Mouse (Mus musculus): ENCODE results near the gene Src. TPM values are rescaled to one million over a fixed set of nuclear protein-coding genes. Genes with fewer than 3 reads are reported as not detected.
A peak's percentile ranks its signal among the peaks of the same experiment; 100 is the strongest.
"Not testable (repeated sequence)": the region's sequence is repeated elsewhere in the genome, so short reads cannot be mapped to it uniquely, and the experiment has no call there.

The Src gene
- polyA plus RNA-seq, 1 experiment from 2014 or later: 24.8 TPM

GRCm38 (mm10) chr2:157468130-157468796 lies 50.0 kb downstream of the Src start:
- 58% methylated on average over 8 of the region's 8 CpGs for WGBS
- Histone ChIP-seq H3K9ac (no peak overlapping the region), H3K9me3 (no peaks in the 10 kb centered on the region), H3K36me3 (peaks cover 53% of the 10 kb centered on the region), H3K27me3 (no peaks in the 10 kb centered on the region), H3K4me3 (no peak overlapping the region), H3K27ac (no peak overlapping the region), H3K4me1 (peaks cover 53% of the 10 kb centered on the region), H3K4me2 (no peak overlapping the region)
- ATAC-seq (ENCODE audit: borderline replicate concordance, extremely low read depth, low FRiP score, low TSS enrichment): no peak

DNA sequence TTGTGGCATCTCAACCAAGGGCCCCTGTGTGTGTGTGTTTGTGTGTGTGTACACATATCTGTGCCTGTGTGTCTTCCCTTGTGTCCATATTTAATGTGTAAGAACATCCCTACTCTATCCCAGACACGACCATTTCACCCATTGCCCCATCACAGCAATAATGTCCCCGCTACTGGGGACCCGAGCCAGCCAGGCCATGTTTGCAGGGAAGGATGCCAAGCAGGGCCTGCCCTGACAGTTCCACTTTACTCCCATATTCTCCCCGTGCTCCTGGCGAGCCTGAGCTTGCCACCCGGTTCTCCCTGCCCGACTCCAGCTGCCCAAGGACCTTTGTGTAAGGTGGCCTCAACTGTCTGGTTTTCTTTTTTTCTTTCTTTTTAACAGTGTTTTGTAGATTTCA lies 53.0 kb downstream of the Src start:
- no peaks in the 10 kb centered on the region for H3K27me3 ChIP-seq
- 49% methylated on average over 7 of the region's 7 CpGs for WGBS
- no peak overlapping the region for H3K4me3 ChIP-seq
- no peak overlapping the region for H3K4me2 ChIP-seq
- H3K4me1 ChIP-seq: peaks cover 46% of the 10 kb centered on the region
- H3K9me3 ChIP-seq: no peaks in the 10 kb centered on the region
- H3K9ac ChIP-seq: no peak overlapping the region
- H3K36me3 ChIP-seq: peaks cover 40% of the 10 kb centered on the region
- no peak overlapping the region for H3K27ac ChIP-seq
- no peak for ATAC-seq (ENCODE audit: borderline replicate concordance, extremely low read depth, low FRiP score, low TSS enrichment)

DNA sequence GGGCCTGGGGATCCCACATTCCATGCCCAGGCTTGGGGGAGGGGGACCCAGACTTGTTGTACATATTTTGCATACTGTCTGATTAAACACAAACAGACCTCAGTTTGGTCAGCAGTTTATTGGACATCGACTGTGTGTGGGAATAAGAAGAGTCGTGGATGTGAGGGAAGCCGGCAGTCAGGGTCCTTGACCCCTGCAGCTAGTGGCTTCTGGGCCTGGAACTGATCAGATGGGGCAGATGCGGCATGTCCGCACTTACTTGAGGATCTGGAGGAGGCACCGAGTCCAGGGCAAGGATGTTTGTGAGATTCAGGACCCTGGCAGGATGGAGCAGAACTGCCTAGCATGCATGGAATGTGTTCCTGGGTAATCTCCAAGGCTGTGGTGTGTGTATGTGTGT lies 53.5 kb downstream of the Src start:
- Histone ChIP-seq H3K4me2 (no peak overlapping the region), H3K27me3 (no peaks in the 10 kb centered on the region), H3K27ac (no peak overlapping the region), H3K9ac (no peak overlapping the region), H3K36me3 (peaks cover 36% of the 10 kb centered on the region), H3K4me3 (no peak overlapping the region), H3K4me1 (peaks cover 46% of the 10 kb centered on the region), H3K9me3 (no peaks in the 10 kb centered on the region)
- WGBS: 35% methylated on average over 6 of the region's 6 CpGs
- ATAC-seq (ENCODE audit: borderline replicate concordance, extremely low read depth, low FRiP score, low TSS enrichment): no peak

DNA sequence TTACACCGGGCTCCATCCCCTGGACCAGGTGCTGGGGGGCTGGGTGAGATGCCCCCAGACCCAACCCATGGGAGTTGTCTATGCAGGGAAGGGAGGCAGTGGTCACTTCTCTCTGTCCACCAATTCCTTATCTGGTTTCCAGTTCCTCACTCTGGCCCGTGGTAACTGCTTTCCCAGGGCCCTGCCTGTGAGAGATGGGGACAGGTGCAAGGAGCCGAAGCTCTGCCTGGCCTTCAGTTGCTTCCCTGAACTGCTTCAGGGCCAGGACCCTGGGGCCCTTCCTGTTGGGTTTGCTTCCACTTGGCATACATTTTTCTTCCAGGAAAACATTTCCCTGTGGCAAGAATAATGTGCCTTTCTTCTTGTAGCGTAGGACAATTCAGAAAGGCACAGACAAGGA lies 54.2 kb downstream of the Src start:
- Histone ChIP-seq H3K4me2 (no peak overlapping the region), H3K4me1 (peaks cover 46% of the 10 kb centered on the region), H3K36me3 (peaks cover 29% of the 10 kb centered on the region), H3K27me3 (no peaks in the 10 kb centered on the region), H3K4me3 (no peak overlapping the region), H3K27ac (0 out of 2 replicates have a peak overlapping the region, but pooled peaks have one; percentile 5), H3K9ac (no peak overlapping the region), H3K9me3 (no peaks in the 10 kb centered on the region)
- WGBS: 67% methylated on average over 4 of the region's 4 CpGs
- ATAC-seq (ENCODE audit: borderline replicate concordance, extremely low read depth, low FRiP score, low TSS enrichment): no peak

- ATAC-seq (ENCODE audit: borderline replicate concordance, extremely low read depth, low FRiP score, low TSS enrichment): no peak
- no peak overlapping the region for H3K9ac ChIP-seq
- no peak overlapping the region; the same call in 1 of the 2 replicates for H3K27ac ChIP-seq
Observed at GRCm38 (mm10) chr2:157474269-157474729, 56.1 kb downstream of the Src start.

DNA sequence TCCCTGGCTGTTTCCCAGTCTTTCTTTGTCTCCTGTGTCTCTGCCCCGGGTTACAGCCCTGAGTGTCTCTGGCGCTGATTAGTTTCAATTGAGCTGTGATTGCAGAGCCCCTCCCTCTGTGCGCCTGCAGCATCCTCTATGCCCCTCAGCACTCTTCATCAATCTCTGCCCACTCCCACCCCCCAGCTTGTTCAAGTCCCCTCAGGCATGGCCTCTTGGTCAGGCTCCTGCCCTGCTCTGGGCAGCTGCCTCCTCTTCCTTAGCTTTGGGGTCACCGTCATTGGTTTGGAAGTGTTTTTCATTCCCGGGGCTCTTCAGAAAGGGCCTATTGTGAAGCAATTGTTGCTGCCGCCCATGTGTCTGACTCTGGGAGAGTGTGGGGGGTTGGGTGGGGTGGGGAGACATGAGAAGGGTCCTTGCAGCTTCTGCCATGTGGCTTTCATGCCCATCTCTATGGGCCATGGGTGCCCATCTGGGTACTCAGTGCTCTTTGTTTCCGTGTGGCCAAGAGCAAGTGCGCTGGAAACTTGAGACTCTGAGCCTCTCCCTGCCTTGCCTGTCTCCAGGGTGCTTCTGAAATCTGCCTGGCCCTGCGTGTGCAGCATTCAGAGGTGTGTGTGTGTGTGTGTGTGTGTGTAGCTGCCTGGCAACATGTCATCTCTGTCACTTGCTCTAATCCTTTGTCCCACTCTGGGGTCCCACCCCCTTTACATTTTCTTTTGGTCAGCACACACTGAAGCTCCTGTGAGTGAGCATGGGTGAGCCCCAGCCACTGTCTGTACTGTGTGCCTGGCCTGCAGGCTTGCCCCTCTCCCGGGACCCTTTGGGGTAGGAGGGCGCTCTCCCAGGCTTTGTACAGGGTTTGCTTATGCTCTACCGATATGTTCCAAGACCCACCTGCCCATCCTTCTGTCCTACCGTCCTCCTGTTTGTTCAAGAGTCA lies 57.5 kb downstream of the Src start:
- 25% methylated on average over 13 of the region's 13 CpGs for WGBS
- no peaks in the 10 kb centered on the region for H3K36me3 ChIP-seq
- H3K4me3 ChIP-seq: no peak overlapping the region
- no peak overlapping the region for H3K9ac ChIP-seq
- H3K4me2 ChIP-seq: no peak overlapping the region
- 0 out of 2 replicates have a peak overlapping the region, but pooled peaks have one; percentile 8 for H3K27ac ChIP-seq
- no peak for ATAC-seq (ENCODE audit: borderline replicate concordance, extremely low read depth, low FRiP score, low TSS enrichment)
- H3K27me3 ChIP-seq: no peaks in the 10 kb centered on the region
- H3K4me1 ChIP-seq: peaks cover 46% of the 10 kb centered on the region
- H3K9me3 ChIP-seq: no peaks in the 10 kb centered on the region

More at GRCm38 (mm10) chr2:157474269-157474729, 56.1 kb downstream of the Src start:
- no peaks in the 10 kb centered on the region for H3K27me3 ChIP-seq
- no peaks in the 10 kb centered on the region for H3K9me3 ChIP-seq
- H3K36me3 ChIP-seq: peaks cover 11% of the 10 kb centered on the region
- H3K4me3 ChIP-seq: no peak overlapping the region
- WGBS: 29% methylated on average over 6 of the region's 6 CpGs
- no peak overlapping the region for H3K4me2 ChIP-seq
- H3K4me1 ChIP-seq: peaks cover 46% of the 10 kb centered on the region

DNA sequence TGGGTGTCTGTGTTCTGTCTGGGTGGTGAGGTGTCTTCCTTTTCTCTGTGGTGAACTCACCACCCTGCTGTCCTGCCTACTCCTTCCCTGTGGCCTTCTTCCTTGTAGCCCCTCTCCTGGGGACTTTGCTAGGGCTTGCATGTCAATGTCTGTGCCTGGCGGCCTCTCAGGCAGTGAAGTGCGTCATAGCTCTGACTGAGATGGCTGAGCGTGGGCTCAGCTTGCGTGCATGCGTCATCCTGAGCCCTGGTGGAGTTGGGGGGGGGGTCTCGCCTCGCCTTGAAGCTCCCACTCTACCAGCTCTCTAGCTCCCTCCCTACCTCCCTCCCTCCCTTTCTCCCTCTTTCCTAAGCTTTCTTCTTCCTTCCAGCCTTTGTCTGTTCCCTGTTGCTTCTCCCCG lies 60.4 kb downstream of the Src start:
- Histone ChIP-seq H3K27ac (no peak overlapping the region), H3K4me3 (no peak overlapping the region), H3K9ac (no peak overlapping the region), H3K4me1 (peaks cover 29% of the 10 kb centered on the region), H3K27me3 (no peaks in the 10 kb centered on the region), H3K4me2 (no peak overlapping the region), H3K36me3 (no peaks in the 10 kb centered on the region), H3K9me3 (no peaks in the 10 kb centered on the region)
- 59% methylated on average over 8 of the region's 8 CpGs for WGBS
- no peak for ATAC-seq (ENCODE audit: borderline replicate concordance, extremely low read depth, low FRiP score, low TSS enrichment)

DNA sequence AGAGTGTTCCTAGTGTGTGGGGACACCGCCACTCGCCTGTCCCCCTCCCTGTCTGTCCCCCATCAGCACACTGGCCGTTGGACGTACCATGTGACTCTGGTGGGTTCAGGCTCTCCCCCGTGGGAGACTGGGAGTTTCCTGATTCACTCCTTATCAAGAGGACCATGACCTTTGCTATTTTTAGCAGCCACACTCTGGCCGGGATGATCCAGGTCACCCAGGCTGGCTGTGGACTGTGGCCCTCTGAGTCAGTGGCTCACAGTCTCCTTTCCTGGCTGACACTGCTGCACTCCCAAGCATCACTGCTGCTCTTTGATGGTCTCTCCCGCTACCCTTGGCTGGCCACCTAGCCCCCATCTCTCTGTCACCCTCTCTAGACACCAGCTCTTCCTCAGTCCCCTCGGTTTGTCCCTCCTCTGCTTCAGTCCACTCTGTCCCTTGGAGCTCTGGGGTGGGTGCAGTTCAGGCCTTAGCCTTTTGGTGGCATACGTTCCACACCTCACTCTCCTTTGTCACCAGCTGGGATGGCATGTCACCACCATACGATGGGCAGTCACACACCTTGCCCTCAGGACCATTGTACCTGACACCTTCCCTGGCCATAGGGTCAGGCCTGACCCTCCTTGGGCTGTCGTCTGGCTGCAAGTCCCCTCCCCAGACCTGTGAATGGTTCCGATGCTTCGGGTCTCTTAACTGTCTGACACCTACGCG lies 61.8 kb downstream of the Src start:
- Histone ChIP-seq H3K27ac (no peak overlapping the region), H3K36me3 (no peaks in the 10 kb centered on the region), H3K9me3 (no peaks in the 10 kb centered on the region), H3K4me1 (peaks cover 22% of the 10 kb centered on the region), H3K27me3 (no peaks in the 10 kb centered on the region), H3K4me3 (no peak overlapping the region), H3K9ac (no peak overlapping the region; the same call in 1 of the 2 replicates), H3K4me2 (no peak overlapping the region)
- peak; percentile 28; the same call in 1 of the 2 replicates for ATAC-seq (ENCODE audit: borderline replicate concordance, extremely low read depth, low FRiP score, low TSS enrichment)
- 40% methylated on average over 15 of the region's 15 CpGs for WGBS

GRCm38 (mm10) chr2:157482729-157483128 lies 64.5 kb downstream of the Src start:
- no peak overlapping the region for H3K9ac ChIP-seq
- H3K27ac ChIP-seq: no peak overlapping the region
- H3K4me2 ChIP-seq: no peak overlapping the region
- WGBS: 51% methylated on average over 12 of the region's 12 CpGs
- H3K4me1 ChIP-seq: peaks cover 18% of the 10 kb centered on the region
- no peaks in the 10 kb centered on the region for H3K9me3 ChIP-seq
- no peaks in the 10 kb centered on the region for H3K36me3 ChIP-seq
- ATAC-seq (ENCODE audit: borderline replicate concordance, extremely low read depth, low FRiP score, low TSS enrichment): no peak
- no peak overlapping the region for H3K4me3 ChIP-seq
- no peaks in the 10 kb centered on the region for H3K27me3 ChIP-seq

DNA sequence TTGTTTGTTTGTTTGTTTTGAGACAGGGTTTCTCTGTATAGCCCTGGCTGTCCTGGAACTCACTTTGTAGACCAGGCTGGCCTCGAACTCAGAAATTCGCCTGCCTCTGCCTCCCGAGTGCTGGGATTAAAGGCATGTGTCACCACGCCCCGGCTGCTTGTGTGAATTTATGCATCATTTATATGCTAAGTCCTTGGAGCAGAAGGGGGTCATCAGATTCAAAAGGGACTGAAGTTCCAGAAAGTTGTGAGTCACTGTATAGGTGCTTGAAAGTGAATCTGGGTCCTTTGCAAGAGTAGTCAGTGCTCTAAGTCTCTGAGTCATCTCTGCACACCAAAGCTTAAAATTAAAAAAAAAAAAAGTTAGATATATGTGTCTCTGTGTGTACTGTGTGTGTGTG lies 68.3 kb downstream of the Src start:
- peaks cover 11% of the 10 kb centered on the region; the same call in 1 of the 2 replicates for H3K4me1 ChIP-seq
- not testable (repeated sequence) for ATAC-seq (ENCODE audit: borderline replicate concordance, extremely low read depth, low FRiP score, low TSS enrichment); H3K27ac ChIP-seq; H3K9ac ChIP-seq; H3K4me3 ChIP-seq; H3K27me3 ChIP-seq; H3K4me2 ChIP-seq; H3K36me3 ChIP-seq; H3K9me3 ChIP-seq
- 91% methylated on average over 5 of the region's 5 CpGs for WGBS

DNA sequence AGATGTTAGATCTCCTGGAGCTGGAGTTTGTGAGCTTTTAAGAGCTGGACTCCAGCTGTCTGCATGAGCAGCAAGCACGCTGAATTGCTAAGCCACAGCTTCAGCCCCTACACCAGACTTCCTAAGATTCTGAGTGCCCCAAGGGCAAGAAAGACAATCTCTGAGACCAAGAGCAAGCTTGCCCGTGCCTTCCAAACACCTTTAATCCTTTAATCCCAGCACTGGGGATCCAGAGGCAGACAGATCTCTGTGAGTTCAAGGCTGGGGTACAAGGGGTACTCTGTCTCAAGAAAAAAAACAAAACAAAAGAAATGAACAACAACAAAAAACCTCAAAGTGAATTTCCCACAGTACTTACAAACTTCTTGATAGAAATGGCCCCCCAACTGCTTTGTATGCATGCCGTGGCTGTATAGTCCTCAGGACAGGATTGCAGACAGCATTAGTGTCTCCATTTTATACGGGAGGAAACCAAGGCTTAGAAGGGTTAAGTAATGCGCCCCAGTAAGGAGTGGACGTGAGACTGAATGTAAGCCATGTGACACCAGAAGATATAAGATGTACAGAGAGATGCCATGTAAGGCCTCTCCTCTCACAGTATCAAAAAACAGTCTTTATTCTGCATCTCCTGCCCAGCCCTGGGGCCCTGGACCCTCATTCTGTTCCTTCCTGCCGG lies 68.9 kb downstream of the Src start:
- H3K9ac ChIP-seq: no peak overlapping the region

More for the DNA sequence above, 68.9 kb downstream of the Src start:
- Histone ChIP-seq H3K27me3 (no peaks in the 10 kb centered on the region), H3K4me1 (peaks cover 11% of the 10 kb centered on the region; the same call in 1 of the 2 replicates), H3K9me3 (no peaks in the 10 kb centered on the region), H3K4me2 (no peak overlapping the region), H3K4me3 (no peak overlapping the region), H3K36me3 (no peaks in the 10 kb centered on the region), H3K27ac (no peak overlapping the region)
- WGBS: 43% methylated on average over 7 of the region's 7 CpGs
- ATAC-seq (ENCODE audit: borderline replicate concordance, extremely low read depth, low FRiP score, low TSS enrichment): no peak
